Mouse (Mus musculus): ENCODE results near the gene St6galnac4.

GRCm38 (mm10) chr2:32645647-32646046 lies 58.8 kb downstream of the St6galnac4 start:
- TF ChIP-seq POLR2A (IDR thresholded peaks at IDR 0.05; ENCODE audit: low read depth, low read length): no peak
- TF ChIP-seq CTCF (conservative IDR thresholded peaks at IDR 0.05; ENCODE audit: insufficient read depth, insufficient read length, low read depth, low read length): no peak

All from kidney, adult 2 months (tissue).